Mouse (Mus musculus) adrenal gland, postnatal 25 days (tissue): ENCODE measurements around the gene Smg7. TPM values are rescaled to one million over a fixed set of nuclear protein-coding genes. Genes with fewer than 3 reads are reported as not detected.
A peak's percentile ranks its signal among the peaks of the same experiment; 100 is the strongest.

Experiments used
- DNase-seq: peaks from one replicate; pipeline ENCODE4 v3.0.0; 2021; ENCODE audit warnings: mixed read lengths
- total RNA-seq: library from RNA; stranded (reverse); gene quantifications from 2 replicates; pipeline ENCODE4 v1.2.3, GENCODE M21; 2021

Gene Smg7
- total RNA-seq, 1 experiment from 2014 or later = 70.2 TPM

DNA sequence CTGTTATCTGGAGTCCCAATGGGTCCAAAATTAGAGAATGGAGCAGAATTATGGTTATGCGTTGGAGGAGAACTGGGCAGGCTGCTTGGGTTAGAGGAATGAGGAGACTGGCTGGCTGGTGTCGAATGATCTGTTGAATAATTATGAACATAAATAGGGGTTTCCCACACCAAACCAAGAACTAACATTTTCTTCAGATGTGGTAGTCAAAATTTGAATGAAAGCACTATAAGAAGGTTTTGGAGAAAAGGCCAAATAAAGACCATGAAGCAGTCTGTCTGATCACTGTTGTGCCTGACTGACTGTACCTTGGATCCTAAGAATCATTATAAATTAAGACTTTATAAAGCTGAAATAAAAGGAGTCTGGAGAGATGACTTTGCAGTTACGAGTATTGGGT is 62.1 kb downstream of the Smg7 start:
- no peak for DNase-seq

DNA sequence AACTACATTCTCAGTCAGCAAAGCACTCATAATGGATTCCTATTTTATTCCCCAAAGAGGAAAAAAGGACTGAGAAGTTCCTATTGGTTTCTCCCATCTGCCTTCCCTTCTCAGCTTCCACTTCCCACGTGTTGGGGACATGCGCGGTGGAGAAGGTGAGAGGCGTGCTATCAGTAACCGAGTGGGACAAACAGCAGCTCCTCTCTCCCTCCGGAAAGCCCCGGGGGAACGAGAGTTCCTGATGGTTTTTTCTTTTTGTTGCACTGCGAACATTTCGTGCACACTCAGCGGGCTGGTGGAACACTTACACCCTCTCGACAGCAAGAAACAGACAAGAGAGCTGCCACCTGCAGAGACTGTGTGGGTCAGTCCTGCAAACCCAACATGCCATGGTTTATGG is 63.6 kb downstream of the Smg7 start:
- no peak for DNase-seq

DNA sequence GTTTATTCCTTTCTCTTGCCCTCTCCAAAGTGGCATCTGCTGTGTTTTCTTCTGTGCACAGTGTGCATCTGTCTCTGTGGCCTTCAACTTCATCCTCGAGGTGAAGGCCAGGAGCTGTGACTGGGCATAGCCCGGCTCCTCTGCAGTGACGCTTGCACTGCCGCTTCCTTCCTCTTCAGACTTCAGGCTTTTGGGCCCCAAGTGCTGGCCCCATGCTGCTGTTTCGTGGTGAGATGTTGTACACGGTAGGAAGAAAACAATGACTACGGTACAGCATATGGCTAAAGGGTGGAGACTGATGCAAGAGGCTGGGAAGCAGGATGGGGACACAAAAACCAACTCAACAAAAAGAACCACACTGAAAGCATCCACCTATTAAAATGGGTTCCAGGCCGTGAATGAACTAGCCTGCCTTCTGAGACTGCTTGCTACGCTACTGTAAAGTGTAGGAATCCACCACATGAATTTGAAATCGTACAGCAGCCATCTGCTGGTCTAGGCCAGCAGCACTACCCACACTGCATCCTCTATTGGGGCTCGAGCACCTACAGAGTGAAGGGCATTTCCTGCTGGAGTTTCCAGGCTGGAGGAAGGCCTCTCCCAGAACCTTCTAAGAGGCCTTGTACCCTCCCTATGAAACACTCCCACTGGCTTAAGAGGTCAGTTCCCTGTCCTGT is 64.3 kb downstream of the Smg7 start:
- DNase-seq = no peak

DNA sequence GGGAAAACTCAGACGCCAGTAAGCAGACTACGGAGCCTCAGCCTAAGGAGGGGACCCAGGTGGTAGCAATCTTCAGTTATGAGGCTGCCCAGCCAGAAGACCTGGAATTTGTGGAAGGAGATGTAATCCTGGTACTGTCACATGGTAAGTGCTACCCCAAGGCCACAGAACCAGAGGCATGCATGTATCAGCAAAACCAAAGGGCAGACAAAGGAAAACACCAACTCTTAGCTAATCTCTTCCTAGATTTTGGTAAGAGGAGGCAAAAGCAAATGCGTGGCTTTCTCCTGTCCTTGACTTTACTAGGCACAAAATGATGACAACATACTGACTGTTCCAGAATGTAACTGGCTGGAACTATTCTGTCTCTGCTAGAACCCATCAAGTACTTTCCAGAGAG is 67.4 kb downstream of the Smg7 start:
- no peak for DNase-seq

DNA sequence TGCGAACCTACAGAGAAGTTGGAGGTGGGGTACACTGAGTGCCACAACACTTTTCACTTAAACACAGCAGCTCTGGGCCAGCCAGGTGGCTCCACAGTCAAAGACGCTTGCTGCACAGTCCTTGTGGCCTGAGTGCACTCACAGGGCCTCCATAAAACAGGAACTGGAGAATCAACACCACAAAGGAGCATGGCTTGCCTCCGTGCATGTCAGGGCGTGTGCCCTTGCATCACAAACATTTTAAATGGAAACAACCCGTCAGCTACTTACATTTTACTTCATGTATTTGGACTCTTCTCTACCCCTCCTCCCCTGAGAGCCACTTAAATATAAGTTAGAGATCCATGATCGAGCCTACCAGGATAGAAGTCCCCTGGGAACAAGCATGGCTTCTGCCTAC is 70.1 kb downstream of the Smg7 start:
- DNase-seq = no peak

DNA sequence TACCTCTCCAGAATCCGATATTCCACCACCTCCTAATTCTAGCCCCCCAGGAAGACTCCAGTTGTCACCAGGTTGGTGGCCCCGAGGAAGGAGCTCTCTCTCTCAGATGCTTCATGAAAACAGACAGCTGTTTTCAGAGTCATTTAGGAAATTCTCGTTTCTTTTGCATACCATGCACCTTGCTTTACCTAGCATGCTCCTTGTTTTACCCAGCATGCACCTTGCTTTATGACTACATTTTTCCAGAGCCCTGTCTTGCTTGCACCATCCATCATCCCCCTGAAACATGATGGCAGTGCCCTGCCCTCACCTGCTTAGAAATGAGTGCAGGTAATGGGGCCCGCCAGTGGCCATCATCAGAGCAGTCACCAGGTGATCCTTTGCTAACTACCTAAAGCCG is 70.8 kb downstream of the Smg7 start:
- DNase-seq = no peak

DNA sequence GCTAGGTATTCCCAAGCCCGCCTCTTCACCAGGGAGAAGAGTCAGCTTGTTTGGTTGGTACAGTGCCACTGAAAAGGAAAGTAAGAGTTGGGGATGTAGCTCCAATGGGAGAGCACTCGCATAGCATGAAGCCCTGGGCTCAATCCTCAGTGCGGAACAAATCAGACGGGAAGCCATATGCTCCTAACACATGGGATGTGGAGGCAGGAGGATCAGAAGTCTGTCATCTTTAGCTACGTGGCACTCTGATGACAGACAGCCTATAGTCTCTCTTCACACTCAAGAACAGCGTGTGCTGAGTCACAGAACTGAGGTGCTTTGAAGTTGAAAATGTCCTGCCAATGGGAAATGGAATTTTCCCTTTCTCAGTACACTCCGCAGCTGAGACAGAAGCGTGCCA is 71.4 kb downstream of the Smg7 start:
- no peak for DNase-seq

DNA sequence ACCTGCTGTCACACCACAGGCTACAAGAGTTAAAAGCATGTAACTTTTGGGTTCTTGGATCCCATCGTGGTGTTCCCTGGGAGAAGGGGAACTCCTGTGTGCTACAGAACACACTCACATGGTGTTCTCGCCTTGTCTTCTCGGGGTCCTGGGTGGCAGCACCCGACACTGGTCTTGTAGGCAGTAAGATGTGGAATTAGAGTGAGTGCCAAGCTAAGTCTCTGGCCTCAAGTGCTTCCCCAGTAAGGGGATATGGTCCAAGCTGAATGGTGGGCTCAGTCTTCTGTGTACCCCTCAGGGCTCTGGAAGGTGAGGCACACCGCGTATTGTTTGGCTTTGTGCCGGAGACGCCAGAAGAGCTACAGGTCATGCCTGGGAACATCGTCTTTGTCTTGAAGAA is 72.4 kb downstream of the Smg7 start:
- no peak for DNase-seq

DNA sequence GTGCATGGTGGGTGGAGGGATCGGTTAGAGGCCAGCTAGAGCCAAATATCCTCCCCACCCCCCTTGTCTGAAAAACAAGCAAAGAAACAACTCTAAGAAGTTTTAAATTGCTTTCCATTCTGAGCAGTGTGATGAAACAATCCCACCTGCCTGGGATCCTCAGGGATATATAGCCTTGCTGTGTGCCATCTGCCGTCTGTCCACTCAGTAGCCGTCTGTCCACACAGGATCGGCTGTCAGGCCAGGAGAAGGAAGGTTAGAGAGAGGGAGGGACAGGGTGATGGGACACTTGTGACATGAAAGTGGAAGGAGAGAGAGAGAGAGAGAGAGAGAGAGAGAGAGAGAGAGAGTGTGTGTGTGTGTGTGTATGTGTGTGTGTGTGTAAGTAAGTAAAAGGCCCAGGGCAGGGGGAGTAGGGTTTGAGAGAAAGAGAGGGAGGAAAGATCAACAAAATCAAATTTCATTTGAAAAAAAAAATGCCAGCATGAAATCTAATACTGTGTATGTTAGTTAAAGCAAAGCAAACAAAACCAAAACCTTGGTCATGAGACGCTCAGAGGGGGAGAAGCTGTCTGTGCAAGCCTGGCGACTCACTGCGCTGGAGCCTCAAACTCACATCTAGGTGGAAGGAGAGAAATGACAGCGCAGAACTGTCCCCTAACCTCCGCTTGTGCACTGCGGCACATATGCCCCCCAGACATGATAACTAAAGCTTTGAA is 73.7 kb downstream of the Smg7 start:
- no peak for DNase-seq

DNA sequence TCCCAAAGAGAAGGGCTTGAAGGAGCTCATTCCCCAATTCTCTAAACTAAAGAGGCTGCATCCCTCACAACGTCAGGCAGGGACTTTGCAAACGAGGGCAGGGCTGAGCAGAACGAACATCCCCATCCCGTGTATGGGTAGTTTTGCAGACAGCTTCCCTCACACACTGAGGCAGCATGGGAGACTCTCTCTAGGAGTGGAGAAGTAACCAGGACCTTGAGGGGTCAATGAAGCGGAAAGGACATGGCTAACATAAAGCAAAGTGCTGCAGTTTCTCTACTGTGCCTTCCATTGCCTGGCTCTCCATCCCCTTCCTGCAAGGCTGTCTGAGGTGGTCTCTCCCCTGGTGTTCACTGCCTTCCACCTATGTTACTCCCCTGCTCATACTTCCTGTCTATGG is 74.3 kb downstream of the Smg7 start:
- DNase-seq = no peak

DNA sequence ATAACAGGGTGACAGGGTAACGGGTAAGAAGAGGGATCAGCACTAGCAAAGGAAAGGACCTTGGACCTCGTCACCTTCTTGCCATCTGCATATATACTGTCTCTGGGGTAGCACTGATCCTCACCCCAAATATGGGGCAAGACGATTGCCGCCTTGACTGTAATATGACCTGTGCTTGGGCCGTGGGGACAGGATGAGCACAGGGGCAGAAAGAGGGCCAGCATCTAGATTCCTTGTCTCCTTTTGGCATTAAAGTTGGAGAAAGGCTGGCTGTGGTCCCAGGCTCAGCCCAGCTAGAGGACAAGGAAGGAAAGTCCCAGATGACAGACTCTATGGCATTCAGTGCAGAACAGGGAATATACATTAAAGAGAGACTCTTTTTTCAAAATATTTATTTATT is 76.0 kb downstream of the Smg7 start:
- no peak for DNase-seq

DNA sequence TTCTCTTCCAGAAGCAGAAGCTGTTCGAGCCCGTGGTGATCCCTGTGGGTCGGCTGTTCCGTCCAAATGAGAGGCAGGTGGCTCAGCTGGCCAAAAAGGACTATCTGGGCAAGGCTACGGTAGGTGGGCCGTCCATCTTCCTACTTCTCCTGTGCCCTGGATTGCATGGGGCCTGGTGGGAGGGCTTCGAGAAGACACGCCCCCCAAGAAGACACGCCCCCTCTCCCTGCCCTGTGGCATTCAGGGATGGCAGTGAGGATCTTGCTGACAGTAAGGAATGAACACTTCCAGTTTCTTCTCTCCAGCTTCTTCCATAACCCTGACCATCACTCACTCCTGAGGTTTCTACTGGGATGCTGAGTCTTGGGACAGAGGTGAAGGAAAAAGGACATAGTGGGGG is 78.2 kb downstream of the Smg7 start:
- DNase-seq = no peak

DNA sequence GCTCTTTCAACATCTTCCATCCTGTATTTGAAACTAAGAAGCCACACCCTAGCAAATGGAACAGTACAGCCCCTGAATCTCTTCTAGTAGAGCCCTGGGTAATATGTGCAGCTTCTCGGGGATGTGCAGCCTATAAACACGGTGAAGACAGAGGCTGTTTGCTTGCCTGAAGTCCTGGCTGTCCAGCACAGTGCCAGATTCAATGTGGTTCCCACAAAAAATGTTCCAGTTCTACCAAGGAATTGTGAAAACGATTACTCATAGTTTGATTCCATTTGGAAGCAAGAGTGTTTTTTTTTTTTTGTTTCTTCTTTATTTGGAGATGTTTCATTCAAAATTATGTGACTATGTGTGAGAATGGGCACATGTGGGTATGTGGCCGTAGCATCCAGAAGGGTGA is 80.7 kb downstream of the Smg7 start:
- no peak for DNase-seq

DNA sequence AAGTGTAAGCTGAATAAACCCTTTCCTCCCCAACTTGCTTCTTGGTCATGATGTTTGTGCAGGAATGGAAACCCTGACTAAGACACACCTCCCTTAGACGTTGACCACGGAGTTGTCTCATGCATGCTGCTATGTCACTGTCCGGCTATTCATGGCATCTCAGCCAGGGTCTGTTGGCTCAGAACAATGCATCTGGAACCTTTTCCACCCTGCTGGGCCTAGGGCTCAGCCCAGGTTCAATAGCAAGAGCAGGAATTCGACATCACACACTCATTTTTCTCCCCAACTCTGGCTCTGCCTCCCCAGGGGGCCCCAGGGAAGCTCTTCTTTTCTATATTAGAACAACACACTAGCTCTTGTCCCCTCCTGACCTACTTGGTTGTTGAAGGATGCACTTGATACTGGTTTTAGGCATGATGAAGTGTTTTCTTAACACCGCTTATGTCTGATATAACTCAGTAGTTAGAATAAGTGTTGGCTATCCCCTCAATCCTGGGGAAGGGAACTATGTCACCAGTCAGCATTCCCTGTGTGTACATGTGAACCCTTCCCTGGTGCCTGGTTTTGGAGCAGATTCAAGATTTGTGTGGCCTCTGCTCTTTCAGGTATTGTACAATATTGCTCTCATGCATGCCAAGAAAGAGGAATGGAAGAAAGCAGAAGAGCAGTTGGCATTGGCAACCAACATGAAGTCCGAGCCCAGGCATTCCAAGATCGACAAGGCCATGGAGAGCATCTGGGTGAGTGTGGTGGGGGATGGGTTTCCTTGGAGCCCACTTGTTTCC is 81.3 kb downstream of the Smg7 start:
- DNase-seq = no peak

DNA sequence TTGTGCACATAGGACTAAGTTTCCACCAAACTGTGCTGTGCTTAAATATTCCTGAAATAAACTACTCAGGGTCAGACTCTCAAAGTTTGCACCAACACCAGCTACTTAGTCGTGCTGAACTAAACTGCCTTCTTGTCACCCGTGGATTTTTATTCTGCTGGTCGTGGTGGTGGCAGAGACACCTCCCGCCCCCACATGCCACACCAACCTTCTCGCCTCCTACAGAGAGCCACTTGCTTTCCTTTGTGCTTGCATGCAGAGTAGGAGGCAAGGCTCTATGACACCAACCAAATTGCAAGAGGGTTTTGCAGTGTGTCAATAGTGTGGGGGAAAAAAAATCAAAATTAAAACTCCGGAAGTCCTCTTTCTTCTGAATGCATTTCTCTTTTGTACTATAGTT is 82.9 kb downstream of the Smg7 start:
- no peak for DNase-seq

DNA sequence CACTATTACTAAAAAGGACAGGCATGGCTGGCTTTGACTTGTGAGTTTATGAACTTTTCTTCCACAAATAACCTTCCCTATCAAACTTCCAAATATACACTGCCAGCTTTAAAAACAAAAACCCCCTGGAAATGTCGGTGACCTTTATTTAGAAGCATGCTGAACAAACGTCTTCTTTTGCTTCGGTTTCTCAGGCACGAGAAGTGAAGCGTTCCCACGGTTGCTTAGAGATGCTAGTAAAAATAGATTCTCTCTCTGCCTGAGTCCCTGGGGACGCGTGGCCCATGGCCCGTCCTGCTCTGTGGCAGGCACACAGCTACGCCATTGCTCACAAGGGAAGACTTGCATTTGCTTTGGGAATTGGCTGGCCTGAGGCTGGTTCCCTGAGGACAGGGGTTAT is 84.7 kb downstream of the Smg7 start:
- peak; percentile 22 for DNase-seq

DNA sequence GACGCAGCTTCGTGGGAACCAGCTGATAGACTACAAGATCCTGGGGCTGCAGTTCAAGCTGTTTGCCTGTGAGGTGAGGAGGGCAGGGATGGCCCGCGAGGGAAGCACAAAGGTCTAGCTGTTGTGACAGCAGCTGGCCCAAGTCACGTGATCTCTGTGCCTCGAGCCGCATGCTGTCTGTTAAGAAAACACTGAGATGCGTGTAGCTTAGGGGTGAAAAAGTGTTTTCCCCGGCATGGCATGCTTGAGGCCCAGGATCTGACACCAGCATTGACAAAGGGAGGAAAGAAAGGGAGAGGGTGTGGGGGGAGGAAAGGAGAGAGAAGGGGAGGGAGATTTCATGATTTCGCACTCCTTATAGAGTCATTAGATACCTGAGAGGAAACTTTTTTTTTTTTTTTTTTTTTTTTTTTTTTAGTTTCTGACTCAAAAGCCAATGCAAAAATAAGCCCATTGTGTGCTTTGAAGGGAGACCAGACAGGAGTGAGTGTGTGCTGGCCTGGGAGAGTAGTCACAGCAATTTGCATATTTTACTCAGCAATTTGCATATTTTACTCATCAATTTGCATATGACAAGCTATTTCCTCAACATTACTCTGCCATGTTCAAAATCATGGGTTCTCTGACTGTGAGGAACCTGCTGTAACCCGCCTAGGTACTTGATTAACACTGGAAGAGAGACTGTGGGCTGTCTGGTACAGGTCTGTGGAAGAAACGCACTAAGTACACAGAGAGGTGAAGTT is 85.2 kb downstream of the Smg7 start:
- no peak for DNase-seq

DNA sequence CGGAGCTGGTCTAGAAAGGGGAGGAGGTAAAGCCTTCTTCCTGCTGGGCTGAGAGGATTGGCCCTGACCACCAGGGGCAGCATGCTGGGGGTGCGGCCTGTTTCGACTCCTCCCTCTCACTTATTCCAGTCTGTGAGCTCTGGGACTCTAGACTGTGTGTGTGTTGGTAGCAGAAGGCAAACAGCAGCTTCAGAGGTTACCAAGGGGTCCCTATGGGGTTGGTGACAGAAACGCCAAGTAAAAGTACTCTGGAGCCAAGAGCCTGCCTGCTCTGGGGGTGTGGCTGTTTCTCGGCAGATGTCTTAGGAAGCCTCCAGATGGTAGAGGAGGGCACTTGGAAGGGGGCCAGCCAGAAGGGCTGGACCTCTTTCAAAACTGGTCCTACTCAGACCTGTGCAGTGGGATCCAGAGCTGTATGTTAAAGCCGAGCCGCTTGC is 87.2 kb downstream of the Smg7 start:
- DNase-seq = no peak

DNA sequence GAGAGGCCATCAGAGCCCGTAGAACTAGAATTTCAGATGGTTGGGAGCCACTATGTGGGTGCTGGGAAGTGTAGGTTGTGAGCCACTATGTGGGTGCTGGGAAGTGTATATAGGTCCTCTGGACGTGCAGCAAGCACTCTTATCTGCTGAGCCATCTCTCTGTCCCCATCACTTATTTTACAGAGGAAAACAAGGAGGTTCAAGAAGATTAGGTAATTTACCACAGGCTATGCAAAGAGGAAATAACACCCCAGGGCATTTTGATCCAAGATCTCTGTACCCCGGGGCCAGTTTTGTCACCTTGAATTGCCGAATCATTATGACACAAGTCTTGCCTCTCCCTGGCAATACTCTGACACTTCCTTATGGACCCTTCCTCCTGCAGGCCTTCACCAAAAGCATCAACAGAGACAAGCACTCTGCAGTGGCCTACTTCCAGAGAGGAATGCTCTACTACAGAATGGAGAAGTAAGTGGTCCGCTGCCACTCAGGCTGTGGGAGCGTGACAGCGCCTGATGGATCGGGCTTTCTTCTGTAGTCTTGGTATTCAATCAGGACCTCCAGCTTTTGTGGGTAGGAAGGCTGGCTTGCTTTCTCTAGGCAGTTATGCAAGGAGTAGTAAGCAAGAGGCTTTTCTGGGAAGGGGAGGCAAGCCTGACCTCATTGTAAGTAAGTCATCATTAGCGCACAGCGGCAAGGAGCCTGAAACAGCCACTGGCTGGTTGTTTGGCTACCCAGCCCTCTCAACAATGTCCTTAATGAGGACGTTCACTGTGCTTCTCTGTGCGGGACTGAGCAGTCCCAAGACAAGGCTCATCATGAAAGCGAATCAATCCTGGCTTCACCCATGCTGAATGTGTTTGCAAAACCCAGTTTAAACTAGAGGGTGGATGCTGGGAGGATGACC is 91.7 kb downstream of the Smg7 start:
- DNase-seq = no peak

DNA sequence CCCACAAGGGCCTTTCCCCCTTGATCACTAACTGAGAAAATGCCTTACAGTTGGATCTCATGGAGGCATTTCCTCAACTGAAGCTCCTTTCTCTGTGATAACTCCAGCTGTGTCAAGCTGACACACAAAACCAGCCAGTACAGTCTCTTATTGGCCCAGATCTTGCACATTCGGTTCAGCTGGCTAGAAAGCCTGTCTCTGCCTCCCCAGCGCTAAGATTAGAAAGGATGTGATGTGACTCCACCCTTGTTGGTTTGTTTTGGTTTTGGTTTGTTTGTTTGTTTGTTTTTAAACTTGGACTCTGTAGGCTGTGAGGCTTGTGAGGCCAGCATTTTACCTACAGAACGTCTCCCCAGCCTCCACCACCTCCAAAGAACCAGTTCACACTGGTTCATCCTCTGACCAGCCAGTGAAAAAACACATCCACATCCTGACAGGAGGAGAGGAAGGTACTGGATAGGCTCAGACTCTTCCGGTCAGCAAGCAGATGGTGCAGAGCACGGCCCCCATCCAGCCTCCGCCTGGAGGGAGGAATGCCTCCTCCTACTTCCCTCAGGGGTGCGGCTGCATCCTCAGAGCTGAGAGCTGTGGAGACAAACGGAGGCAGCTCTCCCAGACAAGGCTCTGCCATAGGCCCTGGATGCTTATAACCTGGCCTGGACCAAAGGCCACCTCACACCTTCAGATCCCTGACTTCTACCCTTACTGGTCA is 92.7 kb downstream of the Smg7 start:
- DNase-seq = no peak

DNA sequence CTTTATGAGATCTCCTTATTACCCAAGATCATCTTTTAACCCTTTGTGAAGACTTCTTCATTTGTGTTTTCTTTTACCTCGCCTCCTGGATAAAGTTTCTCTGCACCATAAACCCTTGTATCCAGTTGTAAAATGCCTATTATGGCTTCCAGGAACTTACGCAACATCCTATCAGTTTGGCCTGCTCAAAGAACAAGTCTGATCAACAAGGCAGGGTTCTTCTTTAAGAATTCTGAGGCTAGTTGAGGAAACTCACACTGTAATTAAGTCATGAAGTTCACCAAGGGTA is 94.1 kb downstream of the Smg7 start:
- DNase-seq = no peak
